Mouse (Mus musculus) cerebellum, adult 9-10 months (tissue): ENCODE results near the gene Dcst1.

Experiments used
- DNase-seq: peaks from one replicate; pipeline ENCODE4 v3.0.0; 2022

Dcst1 gene

GRCm38 (mm10) chr3:89305105-89305504, 59.9 kb downstream of the Dcst1 start:
- DNase-seq = no peak

- DNase-seq = no peak
Measured at GRCm38 (mm10) chr3:89304440-89304839, 60.6 kb downstream of the Dcst1 start.

GRCm38 (mm10) chr3:89300514-89300913, 64.5 kb downstream of the Dcst1 start:
- DNase-seq = no peak
